Mouse (Mus musculus) cerebellum, postnatal 36 days (tissue): Measurements from ENCODE around the gene Hsf3.
"Not testable (repeated sequence)": the region's sequence is repeated elsewhere in the genome, so short reads cannot be mapped to it uniquely, and the experiment has no call there.

ENCODE experiments used
- DNase-seq, 2 experiments: peaks; one replicate each; pipeline ENCODE4 v3.0.0; 2021 to 2022; ENCODE audit warnings: mixed read lengths in 2 of 2

The Hsf3 gene

DNA sequence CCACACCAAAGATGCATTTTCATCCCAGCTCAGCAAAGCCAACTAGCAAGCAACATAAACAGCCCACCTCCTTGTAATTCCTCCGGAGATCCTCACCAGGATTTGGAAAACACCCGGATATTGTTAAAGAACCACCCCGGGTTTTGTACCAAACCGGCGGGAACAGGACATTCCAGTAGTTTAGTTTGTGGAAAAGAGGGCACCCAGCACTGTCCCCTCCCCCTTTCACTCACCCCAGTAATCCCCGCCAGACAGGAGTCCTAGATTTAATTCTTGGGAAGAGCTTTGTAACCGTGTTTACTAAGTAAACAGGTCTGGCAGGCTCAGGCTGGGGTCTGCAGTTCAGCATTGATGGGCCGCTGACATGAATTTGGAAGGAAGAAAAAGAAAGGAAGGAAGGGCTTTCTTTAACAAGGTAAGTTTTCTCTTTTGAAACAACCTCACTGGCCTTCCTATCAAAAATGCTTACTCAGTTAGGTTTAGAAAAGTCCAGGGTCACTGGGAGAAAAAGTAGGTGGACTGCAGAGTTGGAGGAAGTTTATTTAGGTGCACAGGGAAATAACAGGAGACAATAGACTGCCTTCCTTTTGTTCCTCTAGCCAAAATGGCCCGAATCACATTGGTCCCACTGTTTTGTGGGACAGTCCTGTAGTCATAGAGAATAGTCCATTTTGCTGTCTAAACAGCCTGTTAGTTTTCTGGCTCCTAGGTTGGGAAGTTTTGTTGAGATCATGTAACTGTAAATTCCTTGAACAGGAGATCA lies at the start of gene Hsf3:
TSS of gene Hsf3 (minus strand) at position 94 of the 763 bp plus-strand sequence.
- DNase-seq = no peak

DNA sequence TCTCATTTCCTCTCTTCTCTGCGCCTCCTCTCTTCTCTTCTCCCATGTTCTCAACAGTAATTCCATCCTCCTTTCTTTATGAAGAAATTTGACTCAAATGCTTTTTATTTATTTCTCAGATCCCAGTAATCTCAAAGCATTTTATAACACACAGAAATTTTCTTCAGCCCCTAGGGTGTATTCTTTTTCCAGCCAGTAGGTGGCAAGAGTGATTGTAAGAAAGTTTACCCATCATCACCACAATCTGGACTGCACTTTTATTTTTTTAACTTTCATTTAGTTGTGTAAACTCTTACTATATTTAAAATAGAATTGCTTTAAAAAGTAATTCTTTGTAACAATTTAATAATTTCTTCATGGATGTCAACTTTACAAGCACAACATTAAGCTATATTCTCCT lies 45.5 kb upstream of the Hsf3 start:
- no peak for DNase-seq

DNA sequence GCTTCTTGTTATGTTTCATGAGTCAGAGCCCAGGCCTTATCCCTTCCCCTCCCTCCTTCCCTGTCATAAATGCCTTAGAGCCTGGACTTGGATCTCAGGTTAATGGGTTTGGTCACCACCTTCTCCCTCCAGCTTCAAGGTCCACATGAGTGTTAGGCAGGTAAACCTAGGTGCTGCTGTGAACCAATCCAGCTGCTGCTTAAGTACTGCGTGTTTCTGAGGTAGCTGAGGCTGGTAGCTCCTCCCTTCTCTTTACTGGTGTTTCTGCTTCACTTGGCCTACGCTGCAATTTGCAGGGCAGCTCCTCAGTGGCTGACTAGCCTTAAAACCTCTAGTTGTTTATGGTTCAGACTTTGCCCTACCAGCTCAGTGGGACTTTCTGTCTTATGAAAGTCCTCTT lies 945 bp downstream of the Hsf3 start, which contains the start of gene Heph:
TSS of gene Heph (plus strand) at position 211 of the 400 bp plus-strand sequence.
- DNase-seq = no peak

DNA sequence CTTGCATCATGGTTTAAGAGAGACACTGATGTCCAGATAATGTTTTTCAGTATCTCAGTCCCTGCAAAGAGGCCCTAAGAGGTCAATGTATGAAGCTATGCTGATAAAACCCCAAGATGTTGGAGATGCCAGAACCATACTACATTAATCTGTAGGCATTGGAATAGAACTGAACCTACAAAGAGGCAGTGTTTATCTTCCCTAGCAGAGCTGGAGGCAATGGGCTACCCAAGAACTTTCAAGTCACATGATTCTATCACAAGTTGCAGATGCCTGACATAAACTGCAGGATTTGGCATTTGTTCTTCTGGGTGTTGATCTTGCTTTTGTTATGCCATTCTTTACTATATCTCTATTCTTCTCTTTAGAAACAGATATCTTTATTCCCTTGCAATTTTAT lies 36.7 kb downstream of the Hsf3 start:
- no peak for DNase-seq

DNA sequence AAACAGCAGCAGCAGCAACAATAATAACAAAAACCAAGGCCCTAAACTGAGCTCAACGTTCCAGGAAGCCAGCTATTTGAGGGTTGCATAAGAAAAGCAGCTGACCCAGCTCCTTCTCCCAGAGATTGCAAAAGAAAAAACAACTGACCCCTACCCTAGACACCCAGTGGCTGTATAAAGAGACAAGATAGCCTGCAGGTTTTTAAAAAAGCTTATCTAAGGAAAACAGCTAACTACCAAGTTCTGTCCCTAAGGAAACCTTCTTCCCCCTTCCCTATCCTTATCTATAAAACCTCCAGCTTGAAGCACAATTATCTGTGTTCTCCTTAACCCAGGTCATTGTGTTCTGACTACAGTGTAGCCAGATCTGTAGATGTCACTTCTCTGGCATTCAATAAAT lies 38.4 kb downstream of the Hsf3 start:
- no peak for DNase-seq

DNA sequence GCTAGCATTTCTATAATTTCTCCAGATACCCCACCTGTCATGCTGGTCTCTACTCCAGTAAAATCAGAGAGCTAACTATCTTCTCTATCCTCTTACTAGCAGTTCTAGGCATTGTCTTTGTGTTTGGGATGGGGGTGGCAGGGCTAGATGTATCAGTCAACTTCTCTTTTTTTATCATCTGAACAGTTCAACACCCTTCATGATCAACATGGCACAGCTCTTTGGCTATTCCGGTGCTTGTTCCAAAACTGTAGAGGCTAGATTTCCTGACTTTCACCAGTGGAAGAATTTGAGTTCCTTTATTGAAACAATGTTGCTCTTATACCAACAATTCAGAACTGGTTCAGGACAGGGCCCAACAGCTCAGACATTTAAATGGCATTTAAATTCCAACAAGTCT lies 39.1 kb downstream of the Hsf3 start:
- no peak for DNase-seq

DNA sequence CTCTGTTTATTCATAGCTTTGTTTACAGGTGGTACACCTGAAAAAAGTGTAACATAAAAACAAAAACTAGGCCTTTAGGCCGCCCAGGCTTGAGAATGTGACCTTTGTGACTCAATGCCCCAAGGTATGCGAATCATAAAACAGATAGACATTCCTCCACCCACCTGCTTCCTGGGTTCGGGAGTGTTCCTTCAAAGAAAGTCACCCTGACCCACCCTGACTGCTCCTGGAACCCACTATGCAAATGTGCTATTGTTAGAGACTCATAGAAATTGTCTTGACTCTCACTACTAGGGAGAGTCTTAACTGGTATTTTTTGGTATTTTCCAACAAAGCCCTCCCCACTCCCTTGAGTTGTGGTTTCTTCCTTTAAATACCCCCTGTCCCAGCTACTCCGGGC lies 40.7 kb downstream of the Hsf3 start:
- DNase-seq = not testable (repeated sequence)

DNA sequence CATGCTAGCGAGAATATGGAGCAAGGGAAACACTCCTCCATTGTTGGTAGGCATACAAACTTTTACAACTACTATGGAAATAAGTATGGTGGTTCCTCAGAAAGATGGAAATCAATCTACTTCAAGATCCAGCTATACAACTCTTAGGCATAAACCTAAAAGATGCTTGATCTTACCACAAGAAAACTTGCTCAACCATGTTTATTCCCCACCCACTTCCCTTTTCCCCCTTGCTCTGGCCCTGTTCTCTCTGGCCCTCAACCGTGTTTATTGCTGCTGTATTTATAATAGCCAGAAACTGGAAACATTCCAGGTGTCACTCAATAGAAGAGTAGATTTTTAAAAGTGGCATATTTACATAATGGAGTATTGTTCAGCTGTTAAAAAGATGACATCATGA lies 117.0 kb downstream of the Hsf3 start:
- DNase-seq = no peak

DNA sequence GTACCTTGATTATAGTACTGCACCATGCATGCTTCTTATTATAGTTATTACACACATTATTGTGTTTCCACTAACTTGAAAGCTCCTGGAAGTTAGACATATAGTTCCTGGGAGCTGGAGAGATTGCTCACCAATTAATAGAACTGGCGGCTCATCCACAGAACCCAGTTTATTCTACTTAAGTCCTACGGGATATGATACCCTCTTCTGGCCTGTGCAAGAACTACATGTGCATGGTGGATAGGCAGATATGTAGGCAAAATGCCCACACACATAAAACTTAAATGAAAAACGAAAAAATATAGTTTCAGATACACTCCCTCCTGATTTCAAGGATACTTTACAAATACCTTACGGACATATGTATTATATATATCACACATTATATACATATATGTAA lies 126.3 kb downstream of the Hsf3 start:
- no peak for DNase-seq

DNA sequence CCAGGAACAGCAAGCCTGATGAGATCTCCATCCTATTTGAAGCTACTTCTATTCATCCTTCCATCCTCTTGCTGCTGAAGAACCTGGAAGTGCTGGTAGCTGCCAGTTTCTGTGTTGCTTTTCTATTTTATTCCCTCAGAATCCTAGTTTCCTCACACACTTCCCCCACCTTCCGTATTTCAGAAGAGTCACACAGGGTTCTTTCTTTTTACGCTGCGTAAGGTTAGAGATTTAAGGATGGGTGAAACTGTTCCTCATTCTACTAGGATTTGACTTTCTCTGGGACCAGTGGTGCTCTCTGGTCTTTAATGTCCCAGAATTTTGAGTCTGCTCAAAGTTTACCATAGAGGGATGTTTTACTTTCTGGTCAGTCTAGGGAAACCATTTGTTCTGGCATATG lies 162.8 kb downstream of the Hsf3 start, which contains the start of gene Vsig4:
TSS of gene Vsig4 (minus strand) at position 101 of the 400 bp plus-strand sequence.
- DNase-seq = no peak

DNA sequence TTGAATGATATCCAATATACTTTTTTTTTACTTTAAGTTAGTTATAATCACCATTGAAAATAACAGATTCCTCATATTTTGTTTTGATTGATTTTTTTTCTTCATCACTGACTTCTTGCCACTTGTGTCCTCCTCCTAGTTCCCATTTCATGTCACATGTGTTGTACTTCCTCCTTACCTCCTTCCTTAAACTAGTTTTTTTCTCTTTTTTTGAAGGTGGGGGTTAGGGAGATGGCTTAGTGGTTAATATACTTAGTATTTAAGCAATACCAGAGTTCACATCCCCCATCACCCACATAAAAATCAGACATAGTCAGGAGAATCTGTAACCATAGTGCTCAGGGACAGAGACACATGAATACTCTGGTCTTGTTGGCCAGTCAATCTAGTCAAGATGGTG lies 199.6 kb downstream of the Hsf3 start:
- no peak for DNase-seq
